Mouse (Mus musculus) adrenal gland, adult 8-10 months (tissue): ENCODE measurements at regions not wholly inside any gene's neighbourhood (a gene's known extent, or its start where the extent isn't known, plus 50 kb on each side); places are given as distances from the start of the nearest gene placed in this dataset.
A peak's percentile ranks its signal among the peaks of the same experiment; 100 is the strongest.
"Not testable (repeated sequence)": the region's sequence is repeated elsewhere in the genome, so short reads cannot be mapped to it uniquely, and the experiment has no call there.

Experiments used
- DNase-seq: peaks from one replicate; pipeline ENCODE4 v3.0.0; 2022

- peak; percentile 75 for DNase-seq
Observed at GRCm38 (mm10) chr14:33691690-33692089, 102.7 kb downstream of the Ptpn20 start.

- no peak for DNase-seq
Observed at GRCm38 (mm10) chr14:33694224-33694623, 105.2 kb downstream of the Ptpn20 start.

GRCm38 (mm10) chr14:33695362-33695982 is 106.5 kb downstream of the Ptpn20 start:
- peak; percentile 34 for DNase-seq

- no peak for DNase-seq
Observed at GRCm38 (mm10) chr14:33696817-33697216, 107.8 kb downstream of the Ptpn20 start.

- no peak for DNase-seq
Observed at GRCm38 (mm10) chr14:33699777-33700438, 110.9 kb downstream of the Ptpn20 start.

GRCm38 (mm10) chr14:33707661-33708297 is 118.8 kb downstream of the Ptpn20 start:
- no peak for DNase-seq

GRCm38 (mm10) chr14:33708298-33708665 is 119.3 kb downstream of the Ptpn20 start:
- DNase-seq: no peak

- DNase-seq: no peak
Observed at GRCm38 (mm10) chr14:33712458-33712857, 123.5 kb downstream of the Ptpn20 start.

GRCm38 (mm10) chr14:33719651-33720050 is 130.6 kb downstream of the Ptpn20 start:
- DNase-seq: no peak

GRCm38 (mm10) chr14:33722379-33723145 is 133.6 kb downstream of the Ptpn20 start:
- DNase-seq: not testable (repeated sequence)

GRCm38 (mm10) chr14:33726500-33726899 is 137.5 kb downstream of the Ptpn20 start:
- DNase-seq: no peak

- no peak for DNase-seq
Observed at GRCm38 (mm10) chr14:33729115-33729884, 140.3 kb downstream of the Ptpn20 start.

GRCm38 (mm10) chr14:33732698-33733097 is 143.7 kb downstream of the Ptpn20 start:
- DNase-seq: no peak

GRCm38 (mm10) chr14:33734446-33735043 is 145.5 kb downstream of the Ptpn20 start:
- peak; percentile 15 for DNase-seq

- DNase-seq: no peak
Observed at GRCm38 (mm10) chr14:33735653-33736052, 146.6 kb downstream of the Ptpn20 start.

- peak; percentile 24 for DNase-seq
Observed at GRCm38 (mm10) chr14:33746181-33746580, 157.2 kb downstream of the Ptpn20 start.

- no peak for DNase-seq
Observed at GRCm38 (mm10) chr14:33759656-33760055, 163.7 kb upstream of the Gdf10 start.

GRCm38 (mm10) chr14:33763641-33764046 is 159.7 kb upstream of the Gdf10 start:
- DNase-seq: no peak

GRCm38 (mm10) chr14:33765767-33766166 is 157.6 kb upstream of the Gdf10 start:
- no peak for DNase-seq

- DNase-seq: no peak
Observed at GRCm38 (mm10) chr14:33772374-33772773, 151.0 kb upstream of the Gdf10 start.

- DNase-seq: no peak
Observed at GRCm38 (mm10) chr14:33789556-33789955, 133.8 kb upstream of the Gdf10 start.

- no peak for DNase-seq
Observed at GRCm38 (mm10) chr14:33794262-33794661, 129.1 kb upstream of the Gdf10 start.
